Mouse (Mus musculus) urinary bladder, postnatal 25 days (tissue): ENCODE data around the gene Olfr926.
"Not testable (repeated sequence)": the region's sequence is repeated elsewhere in the genome, so short reads cannot be mapped to it uniquely, and the experiment has no call there.

Source experiments
- DNase-seq: peaks from one replicate; pipeline ENCODE4 v3.0.0; 2022; ENCODE audit warnings: low spot score

Olfr926 gene

DNA sequence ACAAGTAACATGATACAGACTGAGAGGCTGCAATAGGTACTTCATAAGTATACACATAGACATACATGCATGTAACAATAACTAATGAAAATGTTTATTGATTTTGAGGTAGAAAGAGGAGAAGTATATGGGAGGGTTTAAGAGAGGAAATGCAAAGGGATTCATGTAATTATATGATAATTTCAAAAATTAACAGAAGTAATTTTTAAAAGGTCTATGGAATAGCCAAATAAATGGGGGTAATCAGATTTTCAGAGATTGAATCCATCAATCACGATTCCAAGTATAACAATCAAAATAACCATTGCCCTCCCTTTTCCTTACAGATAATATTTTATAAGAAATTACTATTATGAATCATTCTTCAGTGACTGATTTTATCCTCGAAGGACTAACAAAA is at the start of gene Olfr926:
Olfr926 (plus strand) TSS at position 301 of the 400 bp plus-strand sequence.
- DNase-seq, result no peak

DNA sequence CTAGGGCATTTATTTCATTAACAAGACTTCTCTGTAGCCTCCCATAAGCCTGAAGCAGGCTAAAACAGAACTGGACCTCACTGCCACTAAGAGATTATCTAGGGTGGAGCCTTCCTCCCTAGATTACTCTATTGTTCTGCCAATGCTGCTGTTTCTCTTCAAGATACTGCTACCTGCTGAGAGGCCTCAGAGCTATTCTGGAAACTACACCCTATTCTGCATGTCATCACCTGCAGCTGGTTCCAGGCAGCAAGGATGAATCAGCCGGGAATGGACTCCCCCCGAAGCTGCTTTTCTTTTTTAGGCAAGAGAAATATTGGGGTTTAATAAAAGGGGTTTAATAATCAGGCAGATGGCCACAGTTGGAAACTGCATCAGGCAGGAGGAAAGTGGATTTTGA is 43.9 kb upstream of the Olfr926 start:
- no peak for DNase-seq

- DNase-seq, result no peak
Measured at GRCm38 (mm10) chr9:38844149-38844548, 32.8 kb upstream of the Olfr926 start, which contains the start of gene Olfr924. Gene Olfr924, plus strand, starts transcription at chr9:38844449.

- no peak for DNase-seq
Measured at GRCm38 (mm10) chr9:38854760-38855159, 22.2 kb upstream of the Olfr926 start, which contains the start of gene Olfr26. Gene Olfr26, plus strand, starts transcription at chr9:38855060.

- not testable (repeated sequence) for DNase-seq
Measured at GRCm38 (mm10) chr9:38874880-38875279, 2.0 kb upstream of the Olfr926 start.
